Mouse (Mus musculus): ENCODE results near the gene Arhgap28. TPM values are rescaled to one million over a fixed set of nuclear protein-coding genes. Genes with fewer than 3 reads are reported as not detected.

Gene Arhgap28
- polyA plus RNA-seq, 1 experiment from 2014 or later = 15.7 TPM

GRCm38 (mm10) chr17:67966853-67967540 is 36.9 kb downstream of the Arhgap28 start:
- Histone ChIP-seq H3K4me2 (ENCODE audit: low read length) (no peak overlapping the region), H3K4me3 (ENCODE audit: control insufficient read depth in 1 of 2, insufficient read depth in 1 of 2, low read depth in 1 of 2, low read length in 2 of 2) (no peak overlapping the region), H3K9ac (ENCODE audit: low read length) (no peak overlapping the region), H3K27me3 (ENCODE audit: control insufficient read depth, insufficient read depth, low read length) (no peaks in the 10 kb centered on the region), H3K36me3 (ENCODE audit: control insufficient read depth, insufficient read depth, low read length) (no peaks in the 10 kb centered on the region), H3K9me3 (ENCODE audit: control insufficient read depth, low read length) (no peaks in the 10 kb centered on the region), H3K27ac (replicated peaks in 1 of 2; ENCODE audit: control insufficient read depth in 1 of 2, insufficient read depth in 1 of 2, low read depth in 2 of 2, low read length in 2 of 2) (no peak overlapping the region), H3K4me1 (ENCODE audit: control insufficient read depth in 2 of 2, insufficient read depth in 2 of 2, low read length in 2 of 2) (no peaks in the 10 kb centered on the region; a peak in 1 of 4 replicates)
- no peak for ATAC-seq (ENCODE audit: insufficient number of reproducible peaks, insufficient read depth, low FRiP score, low read depth)
- WGBS = 70% methylated on average over 8 of the region's 8 CpGs

- no peak overlapping the region for H3K27ac ChIP-seq (replicated peaks in 1 of 2; ENCODE audit: control insufficient read depth in 1 of 2, insufficient read depth in 1 of 2, low read depth in 2 of 2, low read length in 2 of 2)
- no peaks in the 10 kb centered on the region for H3K9me3 ChIP-seq (ENCODE audit: control insufficient read depth, low read length)
- no peaks in the 10 kb centered on the region; a peak in 1 of 4 replicates for H3K4me1 ChIP-seq (ENCODE audit: control insufficient read depth in 2 of 2, insufficient read depth in 2 of 2, low read length in 2 of 2)
- H3K4me2 ChIP-seq (ENCODE audit: low read length) = no peak overlapping the region
- H3K4me3 ChIP-seq (ENCODE audit: control insufficient read depth in 1 of 2, insufficient read depth in 1 of 2, low read depth in 1 of 2, low read length in 2 of 2) = no peak overlapping the region
- 83% methylated on average over 6 of the region's 6 CpGs for WGBS
- ATAC-seq (ENCODE audit: insufficient number of reproducible peaks, insufficient read depth, low FRiP score, low read depth) = no peak
- H3K36me3 ChIP-seq (ENCODE audit: control insufficient read depth, insufficient read depth, low read length) = no peaks in the 10 kb centered on the region
- no peak overlapping the region for H3K9ac ChIP-seq (ENCODE audit: low read length)
- no peaks in the 10 kb centered on the region for H3K27me3 ChIP-seq (ENCODE audit: control insufficient read depth, insufficient read depth, low read length)
Measured at GRCm38 (mm10) chr17:67962858-67963257, 41.1 kb downstream of the Arhgap28 start.

- H3K4me2 ChIP-seq (ENCODE audit: low read length) = no peak overlapping the region
- no peak for ATAC-seq (ENCODE audit: insufficient number of reproducible peaks, insufficient read depth, low FRiP score, low read depth)
- H3K27me3 ChIP-seq (ENCODE audit: control insufficient read depth, insufficient read depth, low read length) = no peaks in the 10 kb centered on the region
- H3K9ac ChIP-seq (ENCODE audit: low read length) = no peak overlapping the region
- H3K36me3 ChIP-seq (ENCODE audit: control insufficient read depth, insufficient read depth, low read length) = no peaks in the 10 kb centered on the region
- no peaks in the 10 kb centered on the region; a peak in 1 of 4 replicates for H3K4me1 ChIP-seq (ENCODE audit: control insufficient read depth in 2 of 2, insufficient read depth in 2 of 2, low read length in 2 of 2)
- no peaks in the 10 kb centered on the region for H3K9me3 ChIP-seq (ENCODE audit: control insufficient read depth, low read length)
- H3K4me3 ChIP-seq (ENCODE audit: control insufficient read depth in 1 of 2, insufficient read depth in 1 of 2, low read depth in 1 of 2, low read length in 2 of 2) = no peak overlapping the region
- 75% methylated on average over 8 of the region's 8 CpGs for WGBS
- H3K27ac ChIP-seq (replicated peaks in 1 of 2; ENCODE audit: control insufficient read depth in 1 of 2, insufficient read depth in 1 of 2, low read depth in 2 of 2, low read length in 2 of 2) = no peak overlapping the region
Measured at GRCm38 (mm10) chr17:67962020-67962419, 41.9 kb downstream of the Arhgap28 start.

GRCm38 (mm10) chr17:67958909-67959308 is 45.0 kb downstream of the Arhgap28 start:
- H3K9me3 ChIP-seq (ENCODE audit: control insufficient read depth, low read length) = no peaks in the 10 kb centered on the region
- no peak overlapping the region; a peak in 1 of 4 replicates for H3K27ac ChIP-seq (replicated peaks in 1 of 2; ENCODE audit: control insufficient read depth in 1 of 2, insufficient read depth in 1 of 2, low read depth in 2 of 2, low read length in 2 of 2)
- H3K36me3 ChIP-seq (ENCODE audit: control insufficient read depth, insufficient read depth, low read length) = no peaks in the 10 kb centered on the region
- H3K27me3 ChIP-seq (ENCODE audit: control insufficient read depth, insufficient read depth, low read length) = no peaks in the 10 kb centered on the region
- peaks cover 4 to 12% of the 10 kb centered on the region in 2 experiments for H3K4me1 ChIP-seq (ENCODE audit: control insufficient read depth in 2 of 2, insufficient read depth in 2 of 2, low read length in 2 of 2)
- no peak overlapping the region for H3K4me3 ChIP-seq (ENCODE audit: control insufficient read depth in 1 of 2, insufficient read depth in 1 of 2, low read depth in 1 of 2, low read length in 2 of 2)
- ATAC-seq (ENCODE audit: insufficient number of reproducible peaks, insufficient read depth, low FRiP score, low read depth) = no peak
- no peak overlapping the region for H3K9ac ChIP-seq (ENCODE audit: low read length)
- WGBS = 79% methylated on average over 7 of the region's 7 CpGs
- H3K4me2 ChIP-seq (ENCODE audit: low read length) = no peak overlapping the region

GRCm38 (mm10) chr17:67957603-67958002 is 46.3 kb downstream of the Arhgap28 start:
- no peaks in the 10 kb centered on the region for H3K27me3 ChIP-seq (ENCODE audit: control insufficient read depth, insufficient read depth, low read length)
- no peaks in the 10 kb centered on the region for H3K9me3 ChIP-seq (ENCODE audit: control insufficient read depth, low read length)
- H3K4me1 ChIP-seq (ENCODE audit: control insufficient read depth in 2 of 2, insufficient read depth in 2 of 2, low read length in 2 of 2) = peaks cover 9 to 22% of the 10 kb centered on the region in 2 experiments
- H3K27ac ChIP-seq (replicated peaks in 1 of 2; ENCODE audit: control insufficient read depth in 1 of 2, insufficient read depth in 1 of 2, low read depth in 2 of 2, low read length in 2 of 2) = 0 out of 4 replicates have a peak overlapping the region, but pooled peaks of 1 of the 2 experiments have one; percentile 21
- no peaks in the 10 kb centered on the region for H3K36me3 ChIP-seq (ENCODE audit: control insufficient read depth, insufficient read depth, low read length)
- no peak for ATAC-seq (ENCODE audit: insufficient number of reproducible peaks, insufficient read depth, low FRiP score, low read depth)
- WGBS = 48% methylated on average over 1 of the region's 1 CpGs
- H3K4me2 ChIP-seq (ENCODE audit: low read length) = no peak overlapping the region
- H3K9ac ChIP-seq (ENCODE audit: low read length) = no peak overlapping the region
- no peak overlapping the region for H3K4me3 ChIP-seq (ENCODE audit: control insufficient read depth in 1 of 2, insufficient read depth in 1 of 2, low read depth in 1 of 2, low read length in 2 of 2)

DNA sequence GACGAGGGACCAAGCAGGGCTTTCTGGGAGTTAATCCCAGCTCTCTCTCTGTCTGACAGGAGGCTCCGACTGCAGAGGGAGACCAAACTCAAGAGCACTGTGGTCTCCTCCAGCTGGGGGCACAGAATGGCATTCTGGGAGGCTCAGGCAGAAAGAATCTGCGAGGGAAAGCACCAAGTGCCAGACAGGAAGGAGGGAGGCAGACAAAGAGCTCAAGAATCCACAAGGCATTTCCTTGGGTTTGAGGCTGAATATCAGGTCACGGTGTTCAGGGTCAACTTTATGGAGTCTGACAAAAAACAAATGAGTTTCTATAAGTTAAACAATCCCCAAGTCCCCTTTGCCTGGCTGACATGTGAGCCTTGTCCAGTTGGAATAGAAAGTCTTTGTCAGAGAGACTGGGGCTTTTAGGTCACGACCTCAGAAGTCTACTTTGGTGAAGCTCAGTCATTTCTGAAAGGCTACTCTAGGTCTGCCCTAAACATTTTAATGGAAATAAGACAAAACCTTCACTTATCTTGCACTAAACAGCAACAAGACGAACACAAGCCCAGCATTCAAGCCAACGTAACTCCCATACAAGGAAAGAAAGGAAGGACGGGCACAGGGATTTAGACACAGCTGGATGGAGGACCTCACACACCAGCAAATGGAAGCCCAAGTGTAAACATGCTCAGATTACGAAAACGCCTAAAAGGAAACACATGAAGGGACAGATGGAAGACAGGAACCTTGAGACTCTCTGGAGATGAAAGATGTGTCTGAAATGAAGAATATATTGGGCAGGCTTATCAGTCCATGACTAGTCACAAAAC is 47.8 kb downstream of the Arhgap28 start:
- Histone ChIP-seq H3K36me3 (ENCODE audit: control insufficient read depth, insufficient read depth, low read length) (no peaks in the 10 kb centered on the region), H3K9ac (ENCODE audit: low read length) (no peak overlapping the region), H3K4me3 (ENCODE audit: control insufficient read depth in 1 of 2, insufficient read depth in 1 of 2, low read depth in 1 of 2, low read length in 2 of 2) (no peak overlapping the region), H3K4me2 (ENCODE audit: low read length) (no peak overlapping the region), H3K9me3 (ENCODE audit: control insufficient read depth, low read length) (no peaks in the 10 kb centered on the region), H3K4me1 (ENCODE audit: control insufficient read depth in 2 of 2, insufficient read depth in 2 of 2, low read length in 2 of 2) (peaks cover 9 to 27% of the 10 kb centered on the region in 2 experiments), H3K27me3 (ENCODE audit: control insufficient read depth, insufficient read depth, low read length) (no peaks in the 10 kb centered on the region), H3K27ac (replicated peaks in 1 of 2; ENCODE audit: control insufficient read depth in 1 of 2, insufficient read depth in 1 of 2, low read depth in 2 of 2, low read length in 2 of 2) (0 out of 4 replicates have a peak overlapping the region, but pooled peaks of 1 of the 2 experiments have one; percentile 14)
- WGBS = 45% methylated on average over 10 of the region's 10 CpGs
- no peak for ATAC-seq (ENCODE audit: insufficient number of reproducible peaks, insufficient read depth, low FRiP score, low read depth)

GRCm38 (mm10) chr17:67954961-67955360 is 49.0 kb downstream of the Arhgap28 start:
- no peak overlapping the region for H3K4me3 ChIP-seq (ENCODE audit: control insufficient read depth in 1 of 2, insufficient read depth in 1 of 2, low read depth in 1 of 2, low read length in 2 of 2)
- 74% methylated on average over 5 of the region's 5 CpGs for WGBS
- no peak overlapping the region for H3K9ac ChIP-seq (ENCODE audit: low read length)
- H3K27me3 ChIP-seq (ENCODE audit: control insufficient read depth, insufficient read depth, low read length) = no peaks in the 10 kb centered on the region
- no peak overlapping the region for H3K4me2 ChIP-seq (ENCODE audit: low read length)
- no peaks in the 10 kb centered on the region for H3K36me3 ChIP-seq (ENCODE audit: control insufficient read depth, insufficient read depth, low read length)
- H3K27ac ChIP-seq (replicated peaks in 1 of 2; ENCODE audit: control insufficient read depth in 1 of 2, insufficient read depth in 1 of 2, low read depth in 2 of 2, low read length in 2 of 2) = no peak overlapping the region
- no peaks in the 10 kb centered on the region for H3K9me3 ChIP-seq (ENCODE audit: control insufficient read depth, low read length)
- ATAC-seq (ENCODE audit: insufficient number of reproducible peaks, insufficient read depth, low FRiP score, low read depth) = no peak
- H3K4me1 ChIP-seq (ENCODE audit: control insufficient read depth in 2 of 2, insufficient read depth in 2 of 2, low read length in 2 of 2) = peaks cover 11 to 27% of the 10 kb centered on the region in 2 experiments
